Mouse (Mus musculus): ENCODE results near the gene Ccdc77. TPM values are rescaled to one million over a fixed set of nuclear protein-coding genes. Genes with fewer than 3 reads are reported as not detected.

Ccdc77 gene
- polyA plus RNA-seq, 1 experiment from 2014 or later = 29.2 TPM

GRCm38 (mm10) chr6:120287279-120287678, 76.9 kb downstream of the Ccdc77 start:
- no peak for DNase-seq (ENCODE audit: low spot score)
- no peaks in the 10 kb centered on the region for H3K36me3 ChIP-seq (ENCODE audit: control insufficient read depth, insufficient read depth, low read length)
- no peaks in the 10 kb centered on the region for H3K9me3 ChIP-seq (ENCODE audit: control insufficient read depth, low read length)

DNA sequence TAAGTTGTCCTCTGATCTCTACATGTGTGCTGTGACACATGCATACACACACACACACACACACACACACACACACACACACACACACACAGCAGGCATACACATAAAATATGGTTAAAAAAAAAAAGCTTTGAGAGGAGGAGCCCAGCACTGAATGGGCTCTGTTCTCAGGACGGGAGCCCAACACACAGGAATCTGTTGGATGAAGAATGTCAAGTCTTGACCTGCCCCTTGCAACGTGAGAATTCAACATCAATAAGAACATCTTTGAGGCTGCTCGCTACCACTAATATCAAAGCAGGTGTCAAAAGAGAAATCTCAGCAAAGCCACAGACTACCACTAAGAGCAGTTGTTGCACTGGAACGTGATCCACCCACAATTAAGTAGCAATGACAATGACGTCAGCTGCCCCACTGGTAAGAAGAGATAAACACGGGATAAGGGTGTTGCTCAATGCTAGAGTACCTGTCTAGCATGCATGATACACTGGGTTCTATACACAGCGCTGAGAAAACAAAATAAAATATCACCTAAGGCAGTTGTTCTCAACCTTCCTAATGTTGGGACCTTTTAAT, 87.2 kb downstream of the Ccdc77 start:
- Histone ChIP-seq H3K4me2 (ENCODE audit: low read depth, severe bottlenecking) (no peak overlapping the region), H3K4me3 (ENCODE audit: low read depth, low read length) (no peak overlapping the region), H3K9ac (ENCODE audit: low read length) (no peak overlapping the region), H3K9me3 (ENCODE audit: control insufficient read depth, low read length) (no peaks in the 10 kb centered on the region), H3K27ac (replicated peaks; ENCODE audit: low read depth, low read length) (no peak overlapping the region), H3K4me1 (ENCODE audit: control insufficient read depth, insufficient read depth, low read length) (no peaks in the 10 kb centered on the region), H3K27me3 (ENCODE audit: control insufficient read depth, insufficient read depth, low read length) (no peaks in the 10 kb centered on the region), H3K36me3 (ENCODE audit: control insufficient read depth, insufficient read depth, low read length) (no peaks in the 10 kb centered on the region)
- 75% methylated on average over 7 of the region's 7 CpGs for WGBS
- ATAC-seq (ENCODE audit: insufficient number of reproducible peaks, low FRiP score, low TSS enrichment, low read depth) (no peak), DNase-seq (ENCODE audit: low spot score) (no peak)

More at GRCm38 (mm10) chr6:120287279-120287678, 76.9 kb downstream of the Ccdc77 start:
- H3K4me2 ChIP-seq (ENCODE audit: low read depth, severe bottlenecking) = no peak overlapping the region
- no peaks in the 10 kb centered on the region for H3K4me1 ChIP-seq (ENCODE audit: control insufficient read depth, insufficient read depth, low read length)
- 87% methylated on average over 9 of the region's 9 CpGs for WGBS
- no peak overlapping the region for H3K4me3 ChIP-seq (ENCODE audit: low read depth, low read length)
- no peaks in the 10 kb centered on the region for H3K27me3 ChIP-seq (ENCODE audit: control insufficient read depth, insufficient read depth, low read length)
- no peak overlapping the region for H3K27ac ChIP-seq (replicated peaks; ENCODE audit: low read depth, low read length)
- no peak overlapping the region for H3K9ac ChIP-seq (ENCODE audit: low read length)
- ATAC-seq (ENCODE audit: insufficient number of reproducible peaks, low FRiP score, low TSS enrichment, low read depth) = no peak

- H3K4me3 ChIP-seq (ENCODE audit: low read depth, low read length) = no peak overlapping the region
- no peak for ATAC-seq (ENCODE audit: insufficient number of reproducible peaks, low FRiP score, low TSS enrichment, low read depth)
- no peaks in the 10 kb centered on the region for H3K27me3 ChIP-seq (ENCODE audit: control insufficient read depth, insufficient read depth, low read length)
- no peak overlapping the region for H3K9ac ChIP-seq (ENCODE audit: low read length)
- 56% methylated on average over 6 of the region's 6 CpGs for WGBS
- H3K36me3 ChIP-seq (ENCODE audit: control insufficient read depth, insufficient read depth, low read length) = no peaks in the 10 kb centered on the region
- H3K4me2 ChIP-seq (ENCODE audit: low read depth, severe bottlenecking) = no peak overlapping the region
- no peaks in the 10 kb centered on the region for H3K4me1 ChIP-seq (ENCODE audit: control insufficient read depth, insufficient read depth, low read length)
- no peak overlapping the region for H3K27ac ChIP-seq (replicated peaks; ENCODE audit: low read depth, low read length)
- no peaks in the 10 kb centered on the region for H3K9me3 ChIP-seq (ENCODE audit: control insufficient read depth, low read length)
- no peak for DNase-seq (ENCODE audit: low spot score)
Measured at GRCm38 (mm10) chr6:120275301-120275700, 88.9 kb downstream of the Ccdc77 start.

DNA sequence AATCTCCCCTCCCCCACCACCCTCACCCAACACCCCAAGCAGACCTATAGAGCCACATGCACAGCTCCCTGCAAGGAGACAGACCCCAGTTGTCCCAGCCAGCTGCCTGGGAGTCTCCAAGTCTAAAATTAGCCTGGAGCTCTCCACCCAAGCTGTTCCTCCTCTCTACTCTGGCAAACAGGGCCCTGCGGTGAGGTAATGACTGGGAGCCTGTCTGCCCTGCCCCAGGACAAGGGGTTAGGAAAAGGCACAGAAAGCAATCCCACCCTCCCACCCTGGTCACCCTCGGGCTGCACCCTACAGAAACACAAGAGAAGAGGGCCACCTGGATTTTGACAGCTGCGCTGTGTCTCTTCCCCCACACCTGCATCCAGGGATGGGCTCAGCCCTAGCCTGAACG, 89.3 kb downstream of the Ccdc77 start:
- Histone ChIP-seq H3K9ac (ENCODE audit: low read length) (no peak overlapping the region), H3K36me3 (ENCODE audit: control insufficient read depth, insufficient read depth, low read length) (no peaks in the 10 kb centered on the region), H3K9me3 (ENCODE audit: control insufficient read depth, low read length) (no peaks in the 10 kb centered on the region), H3K4me1 (ENCODE audit: control insufficient read depth, insufficient read depth, low read length) (no peaks in the 10 kb centered on the region), H3K27me3 (ENCODE audit: control insufficient read depth, insufficient read depth, low read length) (no peaks in the 10 kb centered on the region), H3K4me2 (ENCODE audit: low read depth, severe bottlenecking) (no peak overlapping the region), H3K27ac (replicated peaks; ENCODE audit: low read depth, low read length) (no peak overlapping the region), H3K4me3 (ENCODE audit: low read depth, low read length) (no peak overlapping the region)
- 45% methylated on average over 4 of the region's 4 CpGs for WGBS
- ATAC-seq (ENCODE audit: insufficient number of reproducible peaks, low FRiP score, low TSS enrichment, low read depth) (no peak), DNase-seq (ENCODE audit: low spot score) (no peak)

Other genes starting within 250 kb of the Ccdc77 start
- not detected in 2 replicates for gene D330020A13Rik, start 70.0 kb downstream of the Ccdc77 start, polyA plus RNA-seq (2014; fragmentation: Nextera tagmentation; extraction: Ambion mirVana)
- gene B4galnt3, start 69.8 kb downstream of the Ccdc77 start, polyA plus RNA-seq (2014; fragmentation: Nextera tagmentation; extraction: Ambion mirVana) = 0.13 and 0.19 TPM in 2 replicates
- 51.7 and 54.1 TPM in 2 replicates for gene Kdm5a, start 250 bp downstream of the Ccdc77 start, polyA plus RNA-seq (2014; fragmentation: Nextera tagmentation; extraction: Ambion mirVana)
- gene Il17ra, start 98.9 kb upstream of the Ccdc77 start, polyA plus RNA-seq (2014; fragmentation: Nextera tagmentation; extraction: Ambion mirVana) = 1.3 and 1.9 TPM in 2 replicates
- gene Tmem121b, start 129.4 kb upstream of the Ccdc77 start, polyA plus RNA-seq (2014; fragmentation: Nextera tagmentation; extraction: Ambion mirVana) = 0.14 and 0.15 TPM in 2 replicates
- gene Hdhd5, start 166.9 kb upstream of the Ccdc77 start, polyA plus RNA-seq (2014; fragmentation: Nextera tagmentation; extraction: Ambion mirVana) = 16.8 and 19.8 TPM in 2 replicates

Data from limb, embryonic 11.5 days (tissue).